Mouse (Mus musculus): Measurements from ENCODE around the gene Tmprss11e. TPM values are rescaled to one million over a fixed set of nuclear protein-coding genes. Genes with fewer than 3 reads are reported as not detected.

Tmprss11e gene
- polyA plus RNA-seq, 1 experiment, result not detected

- 91% methylated on average over 5 of the region's 5 CpGs for WGBS
- Histone ChIP-seq H3K27ac (ENCODE audit: insufficient read depth, low read depth, low read length) (no peak overlapping the region), H3K4me3 (ENCODE audit: insufficient read depth, low read depth, low read length) (no peak overlapping the region), H3K4me1 (ENCODE audit: control insufficient read depth, insufficient read depth, low read length) (no peaks in the 10 kb centered on the region), H3K27me3 (replicated peaks; ENCODE audit: control insufficient read depth, insufficient read depth, low read length) (no peaks in the 10 kb centered on the region), H3K36me3 (ENCODE audit: control insufficient read depth, insufficient read depth, low read length) (no peaks in the 10 kb centered on the region)
- DNase-seq, result no peak
- no peak for TF ChIP-seq CTCF (conservative IDR thresholded peaks at IDR 0.05; ENCODE audit: insufficient read depth, insufficient read length, low read depth, low read length)
- no peak for TF ChIP-seq POLR2A (IDR thresholded peaks at IDR 0.05; ENCODE audit: low read depth, low read length)
Measured at GRCm38 (mm10) chr5:86776941-86777340, 31.3 kb upstream of the Tmprss11e start.

GRCm38 (mm10) chr5:86771010-86771409 lies 25.4 kb upstream of the Tmprss11e start:
- DNase-seq, result no peak
- no peak overlapping the region for H3K4me3 ChIP-seq (ENCODE audit: insufficient read depth, low read depth, low read length)
- no peaks in the 10 kb centered on the region for H3K36me3 ChIP-seq (ENCODE audit: control insufficient read depth, insufficient read depth, low read length)
- H3K27me3 ChIP-seq (replicated peaks; ENCODE audit: control insufficient read depth, insufficient read depth, low read length), result no peaks in the 10 kb centered on the region
- no peaks in the 10 kb centered on the region for H3K4me1 ChIP-seq (ENCODE audit: control insufficient read depth, insufficient read depth, low read length)
- no peak; the same call in 1 of the 2 replicates for TF ChIP-seq CTCF (conservative IDR thresholded peaks at IDR 0.05; ENCODE audit: insufficient read depth, insufficient read length, low read depth, low read length)
- no peak for TF ChIP-seq POLR2A (IDR thresholded peaks at IDR 0.05; ENCODE audit: low read depth, low read length)
- no peak overlapping the region for H3K27ac ChIP-seq (ENCODE audit: insufficient read depth, low read depth, low read length)

GRCm38 (mm10) chr5:86769015-86769658 lies 23.5 kb upstream of the Tmprss11e start:
- no peaks in the 10 kb centered on the region for H3K4me1 ChIP-seq (ENCODE audit: control insufficient read depth, insufficient read depth, low read length)
- no peak overlapping the region for H3K4me3 ChIP-seq (ENCODE audit: insufficient read depth, low read depth, low read length)
- no peak for TF ChIP-seq CTCF (conservative IDR thresholded peaks at IDR 0.05; ENCODE audit: insufficient read depth, insufficient read length, low read depth, low read length)
- no peak for TF ChIP-seq POLR2A (IDR thresholded peaks at IDR 0.05; ENCODE audit: low read depth, low read length)
- no peak for DNase-seq
- H3K27me3 ChIP-seq (replicated peaks; ENCODE audit: control insufficient read depth, insufficient read depth, low read length), result no peaks in the 10 kb centered on the region
- H3K36me3 ChIP-seq (ENCODE audit: control insufficient read depth, insufficient read depth, low read length), result no peaks in the 10 kb centered on the region
- no peak overlapping the region for H3K27ac ChIP-seq (ENCODE audit: insufficient read depth, low read depth, low read length)
- WGBS, result 41% methylated on average over 3 of the region's 3 CpGs

GRCm38 (mm10) chr5:86742796-86743195 lies 2.8 kb downstream of the Tmprss11e start:
- 71% methylated on average over 3 of the region's 3 CpGs for WGBS
- Histone ChIP-seq H3K4me3 (ENCODE audit: insufficient read depth, low read depth, low read length) (no peak overlapping the region), H3K4me1 (ENCODE audit: control insufficient read depth, insufficient read depth, low read length) (no peaks in the 10 kb centered on the region), H3K27ac (ENCODE audit: insufficient read depth, low read depth, low read length) (no peak overlapping the region), H3K36me3 (ENCODE audit: control insufficient read depth, insufficient read depth, low read length) (no peaks in the 10 kb centered on the region), H3K27me3 (replicated peaks; ENCODE audit: control insufficient read depth, insufficient read depth, low read length) (no peaks in the 10 kb centered on the region)
- no peak for TF ChIP-seq CTCF (conservative IDR thresholded peaks at IDR 0.05; ENCODE audit: insufficient read depth, insufficient read length, low read depth, low read length)
- TF ChIP-seq POLR2A (IDR thresholded peaks at IDR 0.05; ENCODE audit: low read depth, low read length), result no peak
- no peak for DNase-seq

- 65% methylated on average over 5 of the region's 5 CpGs for WGBS
- H3K4me3 ChIP-seq (ENCODE audit: insufficient read depth, low read depth, low read length), result no peak overlapping the region
- no peaks in the 10 kb centered on the region for H3K36me3 ChIP-seq (ENCODE audit: control insufficient read depth, insufficient read depth, low read length)
- no peak overlapping the region for H3K27ac ChIP-seq (ENCODE audit: insufficient read depth, low read depth, low read length)
- no peaks in the 10 kb centered on the region for H3K27me3 ChIP-seq (replicated peaks; ENCODE audit: control insufficient read depth, insufficient read depth, low read length)
- H3K4me1 ChIP-seq (ENCODE audit: control insufficient read depth, insufficient read depth, low read length), result no peaks in the 10 kb centered on the region
- DNase-seq, result no peak
- TF ChIP-seq POLR2A (IDR thresholded peaks at IDR 0.05; ENCODE audit: low read depth, low read length) (no peak), CTCF (conservative IDR thresholded peaks at IDR 0.05; ENCODE audit: insufficient read depth, insufficient read length, low read depth, low read length) (no peak)
Measured at GRCm38 (mm10) chr5:86741146-86741545, 4.5 kb downstream of the Tmprss11e start.

GRCm38 (mm10) chr5:86735808-86736207 lies 9.8 kb downstream of the Tmprss11e start:
- Histone ChIP-seq H3K27ac (ENCODE audit: insufficient read depth, low read depth, low read length) (no peak overlapping the region), H3K36me3 (ENCODE audit: control insufficient read depth, insufficient read depth, low read length) (no peaks in the 10 kb centered on the region), H3K27me3 (replicated peaks; ENCODE audit: control insufficient read depth, insufficient read depth, low read length) (no peaks in the 10 kb centered on the region), H3K4me1 (ENCODE audit: control insufficient read depth, insufficient read depth, low read length) (no peaks in the 10 kb centered on the region), H3K4me3 (ENCODE audit: insufficient read depth, low read depth, low read length) (no peak overlapping the region)
- 67% methylated on average over 2 of the region's 2 CpGs for WGBS
- TF ChIP-seq CTCF (conservative IDR thresholded peaks at IDR 0.05; ENCODE audit: insufficient read depth, insufficient read length, low read depth, low read length), result no peak
- TF ChIP-seq POLR2A (IDR thresholded peaks at IDR 0.05; ENCODE audit: low read depth, low read length), result no peak
- DNase-seq, result peak; percentile 46

- H3K4me3 ChIP-seq (ENCODE audit: insufficient read depth, low read depth, low read length), result no peak overlapping the region
- H3K27me3 ChIP-seq (replicated peaks; ENCODE audit: control insufficient read depth, insufficient read depth, low read length), result no peaks in the 10 kb centered on the region
- H3K27ac ChIP-seq (ENCODE audit: insufficient read depth, low read depth, low read length), result no peak overlapping the region
- no peak for TF ChIP-seq POLR2A (IDR thresholded peaks at IDR 0.05; ENCODE audit: low read depth, low read length)
- no peak for TF ChIP-seq CTCF (conservative IDR thresholded peaks at IDR 0.05; ENCODE audit: insufficient read depth, insufficient read length, low read depth, low read length)
- no peak for DNase-seq
- no peaks in the 10 kb centered on the region for H3K36me3 ChIP-seq (ENCODE audit: control insufficient read depth, insufficient read depth, low read length)
- WGBS, result 57% methylated on average over 4 of the region's 4 CpGs
- H3K4me1 ChIP-seq (ENCODE audit: control insufficient read depth, insufficient read depth, low read length), result no peaks in the 10 kb centered on the region
Measured at GRCm38 (mm10) chr5:86730587-86730986, 15.0 kb downstream of the Tmprss11e start.
